Mouse (Mus musculus) cerebral cortex, adult 2 months (tissue): ENCODE data around the gene Mpc1.

Experiments used
- WGBS: fragments of 180-500 bp; shearing (Covaris S2); methylation state at CpG from one replicate; pipeline ENCODE4 v1.1.7; 2018; 5-methylcytosine and 5-hydroxymethylcytosine counted together

Mpc1 gene

DNA sequence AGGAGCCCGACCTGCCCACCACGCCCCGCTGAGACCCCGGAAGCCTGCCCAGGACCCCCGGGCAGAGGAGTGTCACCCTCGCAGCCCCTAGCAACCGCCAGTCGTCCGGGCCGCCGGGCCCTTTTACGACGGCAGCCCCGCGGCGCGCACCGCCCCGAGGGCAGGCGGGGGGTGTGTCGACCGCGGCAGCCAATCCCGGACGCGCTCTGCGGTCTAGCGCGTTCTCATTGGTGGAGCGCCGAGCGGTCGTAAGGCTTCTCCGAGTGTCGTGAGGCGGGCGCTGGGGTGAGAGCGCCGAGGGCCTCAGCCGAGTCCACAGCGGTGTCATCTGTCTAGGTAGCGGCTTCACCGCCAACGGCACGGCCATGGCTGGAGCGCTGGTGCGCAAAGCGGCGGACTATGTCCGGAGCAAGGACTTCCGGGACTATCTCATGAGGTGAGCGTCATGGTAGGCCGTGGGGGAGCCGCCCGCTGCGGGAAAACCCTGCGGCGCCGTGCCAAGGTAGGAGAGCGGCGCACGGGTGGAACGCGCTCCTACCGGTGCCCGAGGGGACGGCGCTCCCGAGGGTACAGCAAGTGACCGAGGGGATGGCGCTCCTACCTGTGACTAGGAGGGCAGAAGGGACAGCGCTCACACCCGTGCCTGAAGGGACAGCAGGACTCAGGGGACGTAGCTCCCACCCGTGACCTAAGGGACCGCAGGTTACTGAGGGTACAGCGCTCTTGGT lies 986 bp downstream of the Mpc1 start:
- under 1% methylated on average over 77 of the region's 77 CpGs for WGBS

DNA sequence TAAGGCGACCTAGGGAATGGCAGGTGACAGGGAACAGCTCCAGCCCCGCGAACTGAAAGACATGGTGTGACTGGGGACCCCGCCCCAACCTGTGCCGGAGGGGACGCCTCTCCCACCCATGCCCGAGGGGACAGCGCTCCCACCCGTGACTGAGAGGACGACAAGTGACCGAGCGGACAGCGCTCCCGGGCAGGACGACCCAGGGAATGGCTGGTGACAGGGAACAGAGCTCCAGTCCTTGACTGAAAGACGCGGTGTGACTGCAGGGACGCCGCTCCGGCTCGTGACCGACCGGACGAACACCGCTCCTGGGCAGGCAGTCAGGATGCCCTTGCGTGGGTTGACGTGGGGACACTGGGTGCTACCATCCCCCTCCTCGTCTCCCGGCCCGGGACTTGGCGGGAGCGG lies 1.6 kb downstream of the Mpc1 start:
- WGBS, result under 1% methylated on average over 32 of the region's 32 CpGs

DNA sequence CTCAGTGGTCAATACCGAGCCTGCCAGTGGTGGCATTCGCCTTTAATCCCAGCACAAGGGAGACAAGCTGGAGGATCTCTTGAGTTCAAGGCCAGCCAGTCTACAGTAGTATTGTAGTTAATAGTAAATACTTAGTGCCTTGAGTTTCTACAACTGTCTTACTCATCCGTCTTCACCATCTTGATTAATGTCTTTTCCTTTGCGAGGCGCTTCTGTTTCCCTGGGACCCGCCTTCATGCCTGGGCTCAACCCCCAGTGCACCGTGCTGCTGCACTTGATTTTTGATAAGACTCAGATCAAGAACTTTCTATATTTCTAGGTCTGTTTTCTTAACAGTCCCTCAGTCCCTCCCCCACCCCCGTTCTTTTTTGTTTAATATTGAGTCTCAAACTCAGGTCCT lies 2.4 kb downstream of the Mpc1 start:
- WGBS, result 30% methylated on average over 8 of the region's 8 CpGs

DNA sequence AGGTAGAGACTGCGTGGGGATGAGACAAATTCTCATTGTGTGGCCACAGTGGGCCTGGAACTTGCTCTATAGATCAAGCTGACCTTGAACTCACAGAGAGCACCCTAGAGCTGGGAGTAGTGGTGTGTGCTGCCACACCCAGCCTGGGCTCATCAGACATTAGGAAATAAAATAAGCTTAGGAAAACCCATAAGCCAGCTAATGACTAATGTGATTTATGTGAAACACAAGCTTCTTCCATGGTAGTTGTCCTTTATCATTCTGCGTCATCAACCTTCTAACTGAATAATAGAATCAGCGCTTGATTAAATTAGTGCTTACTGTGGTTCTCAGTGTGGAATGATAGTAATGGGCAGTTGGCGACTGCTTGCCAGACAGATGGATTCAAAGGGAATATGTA lies 4.3 kb downstream of the Mpc1 start:
- WGBS, result 65% methylated on average over 4 of the region's 4 CpGs

DNA sequence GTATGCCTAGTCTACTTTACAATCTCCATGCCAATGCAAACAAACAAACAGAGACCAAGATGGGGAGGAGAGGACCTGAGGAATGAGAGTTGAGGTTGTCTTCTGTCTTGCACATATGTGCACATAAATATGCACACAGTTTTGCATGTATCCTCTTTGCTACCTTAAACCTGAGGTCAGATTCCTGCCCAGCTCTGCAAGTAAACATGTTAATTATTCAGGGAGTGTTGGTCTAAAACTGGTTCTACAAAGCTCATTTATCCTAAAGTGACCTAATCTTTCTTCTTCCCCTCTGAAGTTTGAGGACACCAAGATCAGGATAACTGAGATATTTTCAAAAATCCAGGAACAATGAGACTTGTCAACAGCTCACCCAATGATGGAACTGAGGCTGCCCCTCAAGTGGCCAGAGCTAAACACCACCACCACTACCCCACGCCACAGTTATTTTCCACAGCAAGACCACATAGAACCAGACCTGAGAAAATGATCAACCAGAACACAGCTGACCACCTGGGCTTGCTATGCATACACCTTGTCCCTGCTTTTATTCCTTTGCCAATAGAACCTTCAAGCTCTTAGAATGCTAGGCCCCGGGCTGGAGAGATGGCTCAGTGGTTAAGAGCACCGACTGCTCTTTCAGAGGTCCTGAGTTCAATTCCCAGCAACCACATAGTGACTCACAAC lies 7.4 kb downstream of the Mpc1 start:
- WGBS, result 96% methylated on average over 3 of the region's 3 CpGs

DNA sequence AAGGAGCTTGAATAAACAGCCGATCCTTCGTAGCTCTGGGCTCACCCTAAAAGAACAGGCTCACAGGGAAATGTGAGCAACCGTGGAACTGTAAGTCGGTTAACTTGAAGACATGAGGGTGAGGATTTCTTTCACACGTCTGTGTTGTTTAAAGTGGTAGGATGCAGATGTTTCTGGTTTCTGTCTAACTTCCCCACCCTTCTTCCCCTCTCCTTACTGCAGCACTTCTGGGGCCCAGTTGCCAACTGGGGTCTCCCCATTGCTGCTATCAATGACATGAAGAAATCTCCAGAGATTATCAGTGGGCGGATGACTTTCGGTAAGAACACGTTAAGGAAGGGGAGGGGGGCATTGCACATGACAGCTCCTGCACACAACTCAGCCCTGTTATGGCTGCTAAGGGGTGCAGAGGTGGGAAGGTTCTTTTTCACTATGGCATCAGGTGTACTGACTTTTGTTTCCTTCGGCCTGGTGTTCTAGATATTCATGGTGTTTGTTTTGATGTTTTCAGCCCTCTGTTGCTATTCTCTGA lies 13.7 kb downstream of the Mpc1 start:
- WGBS, result 67% methylated on average over 9 of the region's 9 CpGs

DNA sequence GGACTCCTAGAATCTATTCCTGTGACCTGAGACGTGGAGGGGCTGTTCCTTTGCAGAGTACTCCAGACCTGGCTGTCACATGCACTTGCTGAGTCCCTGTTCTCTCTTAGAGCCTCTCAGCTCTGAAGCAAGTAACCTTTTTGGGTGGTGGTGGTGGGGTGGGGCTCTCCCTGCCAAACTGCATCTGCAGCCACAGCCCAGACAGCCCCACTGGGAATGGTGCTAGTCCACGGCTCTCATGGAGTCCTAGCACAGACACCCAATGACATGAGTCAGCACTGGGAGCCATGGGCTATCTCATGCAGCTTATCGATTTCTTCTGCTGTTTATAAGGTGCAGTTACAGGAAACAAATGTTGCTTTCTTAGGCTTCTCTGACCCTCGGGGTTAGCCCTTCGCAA lies 15.0 kb downstream of the Mpc1 start:
- 81% methylated on average over 5 of the region's 5 CpGs for WGBS

DNA sequence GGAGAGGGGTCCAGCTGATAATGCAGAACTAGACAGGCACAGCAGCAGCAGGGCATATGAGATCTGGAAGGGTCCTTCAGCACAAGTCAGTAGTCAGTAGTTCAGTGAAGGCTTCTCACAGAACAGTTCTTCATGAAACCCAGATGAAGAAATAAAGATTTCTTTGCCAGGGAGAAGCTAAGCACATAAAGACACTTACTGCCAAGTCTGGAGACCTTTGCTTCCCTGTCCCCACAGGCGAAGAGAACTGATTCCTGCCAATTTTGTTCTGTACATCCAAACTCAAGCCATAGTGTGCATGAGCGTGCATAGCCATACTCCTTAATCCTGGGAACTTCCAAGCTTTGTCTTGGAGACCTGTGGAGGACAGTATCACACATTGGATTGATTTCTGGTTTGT lies 15.6 kb downstream of the Mpc1 start:
- 90% methylated on average over 2 of the region's 2 CpGs for WGBS

DNA sequence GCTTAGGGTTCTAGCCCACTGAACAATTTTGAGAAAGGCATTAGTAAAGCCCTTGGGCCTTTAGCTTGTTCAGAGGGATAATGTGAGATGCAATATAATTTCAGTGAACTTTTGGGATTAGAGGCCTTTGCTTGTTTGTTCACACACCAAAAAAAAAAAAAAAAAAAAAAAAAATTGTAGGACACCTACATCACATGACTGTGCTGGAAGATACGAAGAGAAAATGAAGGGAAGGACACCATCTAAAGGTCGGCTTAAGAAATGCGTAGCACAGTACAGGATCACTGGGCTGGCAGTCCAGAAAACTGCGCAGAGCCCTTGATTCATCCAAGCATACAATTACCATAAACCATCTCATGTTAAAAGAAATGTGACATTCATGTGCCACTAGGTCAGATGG lies 18.8 kb downstream of the Mpc1 start:
- 73% methylated on average over 4 of the region's 4 CpGs for WGBS

DNA sequence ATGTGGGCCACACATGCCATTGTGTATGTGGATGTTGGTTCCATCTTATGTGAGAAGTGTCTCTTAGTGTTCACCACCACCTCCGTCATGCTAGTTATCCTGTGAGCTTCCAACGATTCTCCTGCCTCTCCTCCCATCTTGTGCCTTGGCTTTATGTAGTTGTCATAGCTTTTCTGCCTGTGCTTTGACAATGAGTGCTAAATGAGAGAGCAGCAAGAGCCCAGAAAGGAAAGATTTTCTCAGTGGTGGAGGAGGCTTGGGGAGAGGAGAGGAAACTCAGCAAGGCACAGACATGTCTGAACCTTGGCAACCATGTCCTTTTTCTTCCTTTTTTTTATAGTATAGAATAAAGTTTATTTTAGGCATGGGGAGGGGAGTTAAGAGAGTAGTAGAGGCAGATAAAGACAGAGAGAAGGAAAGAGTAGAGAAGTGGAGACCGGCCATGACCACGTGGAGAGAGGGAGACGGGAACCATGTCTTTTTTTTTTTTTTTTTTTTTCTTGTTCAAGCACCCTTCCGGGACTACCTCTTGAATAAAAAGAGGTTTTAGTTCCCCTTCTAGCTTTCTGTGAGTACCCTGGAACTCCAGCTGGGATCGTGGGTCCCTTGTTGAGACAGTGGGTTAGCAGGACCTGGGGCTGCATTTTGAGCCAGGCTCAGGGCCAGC lies 20.2 kb downstream of the Mpc1 start:
- 51% methylated on average over 7 of the region's 7 CpGs for WGBS

DNA sequence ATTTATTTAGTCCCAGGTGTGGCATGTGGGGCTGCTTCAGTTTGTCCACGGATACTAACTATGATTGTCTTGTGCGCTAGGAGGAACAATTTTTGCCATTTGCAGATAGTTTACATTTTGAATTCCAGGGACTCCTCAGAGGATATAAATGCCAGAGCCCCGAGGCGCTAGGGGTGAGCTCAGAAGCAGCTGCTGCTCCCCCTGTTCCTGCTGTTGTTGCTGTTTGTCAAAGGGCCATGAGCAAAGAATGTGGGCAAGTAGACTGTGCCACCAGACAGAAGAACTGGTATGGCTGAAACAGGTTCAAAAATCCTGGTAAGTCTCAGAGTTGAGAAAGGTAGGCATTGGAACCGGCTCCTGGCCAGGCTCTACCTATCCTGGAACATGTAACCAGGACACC lies 21.0 kb downstream of the Mpc1 start:
- WGBS, result 80% methylated on average over 5 of the region's 5 CpGs

DNA sequence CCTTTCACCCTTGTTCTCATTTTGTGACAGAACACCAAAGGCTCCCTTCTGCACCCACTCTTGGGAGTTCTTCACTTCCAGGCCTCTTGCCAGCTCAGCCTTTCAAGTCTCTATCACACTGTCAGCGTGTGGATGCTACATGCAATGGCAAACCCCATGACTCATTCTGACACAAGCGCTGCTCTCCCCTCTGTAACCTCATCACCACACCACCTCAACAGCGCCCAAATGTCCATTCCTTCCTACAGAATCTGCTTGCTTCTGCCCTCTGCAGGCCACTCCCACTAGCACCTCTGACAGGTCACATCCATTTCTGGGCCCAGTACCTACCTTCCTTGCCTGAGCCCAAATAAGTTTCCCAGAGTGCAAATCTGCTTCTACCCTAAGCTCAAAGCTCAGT lies 23.1 kb downstream of the Mpc1 start:
- 47% methylated on average over 3 of the region's 3 CpGs for WGBS

DNA sequence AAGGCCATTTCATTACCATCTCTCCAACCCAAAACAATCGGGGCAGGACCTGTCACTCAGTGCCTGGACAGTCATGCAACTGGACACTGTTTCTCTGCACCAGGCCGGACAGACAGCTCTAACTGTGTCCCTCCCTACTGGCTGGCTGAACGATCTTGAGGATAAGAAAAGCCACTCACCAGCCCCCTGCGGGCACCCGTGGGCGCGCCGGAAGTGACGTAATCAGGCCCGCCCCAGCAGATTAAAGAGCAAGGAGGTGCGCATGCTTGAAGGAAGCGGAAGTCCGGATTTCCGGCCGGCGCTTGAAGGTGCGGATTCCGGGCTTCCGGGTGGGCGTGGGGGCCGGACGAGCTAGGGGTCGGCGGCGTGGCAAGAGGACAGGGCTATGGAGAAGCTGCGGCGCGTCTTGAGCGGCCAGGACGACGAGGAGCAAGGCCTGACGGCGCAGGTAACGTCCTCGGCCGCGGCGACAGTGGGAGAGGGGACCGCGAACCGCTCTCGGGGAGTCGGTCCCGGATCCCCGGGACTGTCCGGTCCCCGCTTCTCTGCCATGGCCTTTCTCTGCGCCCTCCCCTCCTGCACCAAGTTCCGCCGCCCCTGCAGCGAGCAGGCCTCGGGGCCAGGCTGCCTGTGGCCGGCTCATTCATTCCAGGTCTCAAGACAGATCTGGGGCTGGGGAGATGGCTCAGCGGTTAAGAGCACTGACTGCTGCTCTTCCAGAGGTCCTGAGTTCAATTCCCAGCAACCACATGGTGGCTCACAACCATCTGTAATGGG lies 28.3 kb downstream of the Mpc1 start, which contains the start of gene Sft2d1:
Gene Sft2d1 (plus strand): TSS at position 265 of the 777 bp plus-strand sequence.
- under 1% methylated on average over 49 of the region's 54 CpGs for WGBS

DNA sequence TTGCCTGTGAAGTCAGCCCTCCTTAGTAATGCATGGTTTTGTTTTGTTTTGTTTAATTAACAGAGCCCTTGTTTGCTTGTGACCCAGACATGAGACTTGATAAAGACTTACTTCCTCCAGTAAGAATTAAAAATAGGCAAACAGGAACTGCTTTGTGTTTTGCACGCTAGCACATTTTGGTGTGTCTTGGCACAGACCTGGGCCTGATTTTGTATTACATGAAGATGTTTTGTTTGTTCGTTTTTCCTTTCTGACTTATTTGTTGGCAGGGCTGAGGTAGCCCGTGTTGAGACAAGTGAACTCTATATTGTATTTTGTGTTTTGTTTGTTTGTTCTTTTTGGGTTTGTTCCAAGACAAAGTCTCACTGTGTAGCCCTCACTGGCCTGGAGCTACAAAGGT lies 29.0 kb downstream of the Mpc1 start:
- WGBS, result 27% methylated on average over 3 of the region's 3 CpGs

DNA sequence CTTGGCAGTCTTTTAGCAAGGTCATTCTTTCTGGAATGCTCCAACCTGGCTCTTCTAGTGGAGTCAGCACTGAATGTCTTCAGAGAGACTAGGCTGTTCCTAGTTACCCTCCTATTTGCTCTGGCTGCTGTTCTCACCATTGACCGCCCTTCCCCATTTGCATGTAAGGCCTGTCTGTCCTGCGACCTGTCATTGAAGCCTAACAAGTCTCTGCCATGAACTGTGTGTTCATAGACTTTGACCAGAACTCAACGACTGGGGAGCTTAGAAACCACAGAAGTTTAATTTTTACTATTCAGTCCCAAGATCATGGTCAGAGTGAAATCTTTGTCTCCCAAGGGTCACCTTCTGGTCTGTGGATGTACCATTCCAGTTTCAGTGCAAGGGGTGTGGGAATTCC lies 31.3 kb downstream of the Mpc1 start:
- WGBS, result 83% methylated on average over 3 of the region's 3 CpGs

DNA sequence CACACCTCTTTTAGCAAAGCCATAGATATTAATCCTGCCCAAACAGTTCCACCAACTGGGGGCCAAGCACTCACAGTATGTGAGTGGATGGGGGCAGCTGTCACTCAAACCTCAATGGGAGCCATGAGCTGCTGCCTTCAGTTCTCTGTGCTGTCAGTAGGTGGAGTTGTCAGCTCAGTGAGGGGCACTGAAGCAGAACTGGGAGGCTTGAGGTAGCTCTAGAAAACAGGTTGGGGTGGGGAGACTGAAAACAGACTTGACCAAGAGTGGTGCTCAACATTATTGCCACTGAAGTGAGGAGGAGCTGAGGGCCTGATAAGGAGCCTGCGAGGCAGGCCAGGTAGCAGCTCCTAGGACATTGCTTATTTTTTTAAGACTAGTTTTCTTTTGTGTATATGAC lies 33.5 kb downstream of the Mpc1 start:
- 95% methylated on average over 1 of the region's 1 CpGs for WGBS

DNA sequence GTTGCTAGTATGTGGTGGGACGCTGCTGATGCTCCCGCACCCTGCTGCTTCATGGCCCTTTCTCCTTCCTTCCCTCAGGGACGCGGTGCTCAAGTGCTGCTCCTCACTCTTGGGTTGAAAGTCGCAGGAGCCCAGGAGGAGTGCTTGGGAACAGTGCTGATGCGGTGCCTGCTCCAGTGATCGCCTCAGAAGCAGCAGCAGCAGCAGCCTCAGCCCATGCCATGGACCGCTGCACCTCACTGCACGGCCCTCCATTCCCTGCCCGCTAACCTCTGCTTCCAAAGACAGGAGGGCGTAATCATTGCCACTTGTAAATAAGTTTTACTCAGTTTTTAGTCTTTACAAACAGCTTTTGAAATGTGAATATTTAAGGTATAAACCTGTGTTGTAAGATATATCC lies 44.2 kb downstream of the Mpc1 start:
- 92% methylated on average over 10 of the region's 11 CpGs for WGBS

DNA sequence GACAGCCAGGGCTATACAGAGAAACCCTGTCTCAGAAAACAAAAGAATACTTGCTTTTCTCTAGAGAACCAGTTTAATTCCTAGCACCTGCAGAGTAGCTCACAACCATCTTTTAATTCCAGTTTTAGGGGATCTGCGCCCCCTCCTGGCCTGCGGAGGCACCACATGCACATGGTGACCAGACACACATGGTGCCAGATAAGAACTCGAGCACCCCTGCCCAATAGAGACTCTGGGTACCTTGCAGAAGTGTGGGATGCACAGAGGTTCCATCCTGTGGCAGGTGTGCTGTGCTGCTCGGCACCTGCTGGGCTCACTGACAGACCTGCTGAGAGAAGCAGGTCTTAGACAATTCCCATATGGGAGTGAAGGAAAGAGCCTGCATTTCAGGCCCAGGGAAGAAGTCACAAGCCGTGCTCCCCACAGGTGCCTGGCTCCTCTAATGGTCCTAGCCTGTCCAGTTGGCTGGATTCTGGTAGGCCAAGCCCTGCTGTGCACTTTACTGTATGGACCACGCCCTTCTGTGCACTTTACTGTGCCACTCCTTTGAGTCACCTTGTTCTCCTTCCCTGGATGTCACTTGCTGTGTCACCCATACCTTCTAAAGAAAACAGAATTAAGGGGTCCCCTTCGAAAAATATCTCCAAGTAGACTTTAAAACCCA lies 45.9 kb downstream of the Mpc1 start:
- 80% methylated on average over 7 of the region's 7 CpGs for WGBS

DNA sequence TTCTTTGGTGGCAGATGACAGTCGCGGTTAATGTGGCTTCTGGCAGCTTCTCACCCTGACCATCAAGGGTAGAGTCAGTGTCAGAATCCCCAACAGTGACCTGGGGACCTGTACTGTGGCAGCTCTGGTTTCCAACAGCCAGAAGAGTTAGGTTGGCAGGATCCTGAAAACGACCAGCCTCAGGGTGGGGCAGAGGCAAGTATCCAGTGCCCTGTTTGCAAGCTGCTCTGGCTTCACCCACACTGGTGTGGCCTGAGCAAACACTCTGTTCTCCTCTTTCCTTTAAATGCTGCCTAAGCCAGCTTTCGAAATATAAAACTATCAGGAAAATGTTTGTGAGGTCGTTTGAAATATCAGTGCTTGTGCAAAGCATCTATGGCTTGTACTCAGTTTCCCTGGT lies 47.9 kb downstream of the Mpc1 start:
- 79% methylated on average over 5 of the region's 5 CpGs for WGBS

DNA sequence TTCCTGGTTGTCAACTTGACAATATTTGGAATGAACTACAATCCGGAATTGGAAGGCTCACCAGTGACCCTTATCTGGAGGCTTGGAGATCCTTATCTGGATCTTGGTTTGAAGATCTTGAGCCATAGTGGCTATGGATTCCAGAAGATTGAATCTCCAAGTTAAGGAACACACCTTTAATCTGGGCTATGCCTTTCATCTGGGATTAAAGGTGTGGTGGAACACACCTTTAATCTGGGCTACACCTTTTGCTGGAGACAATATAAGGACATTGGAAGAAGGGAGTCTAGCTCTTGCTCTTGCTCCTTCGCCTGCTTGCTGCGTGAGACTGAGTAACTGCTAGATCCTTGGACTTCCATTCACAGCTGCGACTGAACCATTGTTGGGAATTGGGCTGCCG lies 54.5 kb downstream of the Mpc1 start, which contains the start of gene Prr18:
Gene Prr18 (plus strand): TSS at position 301 of the 400 bp plus-strand sequence.
- 94% methylated on average over 1 of the region's 5 CpGs for WGBS

DNA sequence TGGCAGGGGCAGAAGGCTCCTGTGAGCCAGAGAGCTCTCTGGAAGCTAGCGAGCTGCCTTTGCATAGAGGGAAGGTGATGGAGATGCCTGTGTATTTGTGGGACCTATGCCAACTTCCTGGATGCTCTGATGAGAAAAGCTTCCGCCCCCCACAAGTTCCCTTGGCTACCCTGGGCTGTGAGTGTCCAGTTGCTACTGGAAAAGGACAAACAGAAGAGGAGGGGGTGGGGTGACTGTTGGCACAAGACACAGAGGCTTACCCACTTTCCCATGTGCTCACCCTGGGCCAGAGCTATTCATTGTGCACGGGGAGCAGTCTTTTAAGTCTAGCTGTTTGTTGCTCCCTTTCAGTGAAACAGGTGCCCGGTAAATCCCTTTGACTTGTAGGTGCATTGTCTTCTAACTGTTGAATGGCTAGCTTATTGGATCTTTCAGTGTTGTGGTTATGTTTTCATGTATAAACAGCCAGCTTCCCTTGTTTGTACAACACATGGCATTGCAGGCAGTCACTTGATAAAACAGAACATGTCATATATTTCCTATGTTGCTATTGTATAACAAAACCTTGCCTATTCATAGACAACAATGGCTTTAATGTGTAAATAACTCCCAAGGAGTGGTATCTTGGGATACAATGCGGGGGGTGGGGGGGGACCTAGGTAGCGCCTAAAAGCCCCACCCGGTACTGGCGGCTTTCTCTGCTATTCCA lies 57.1 kb downstream of the Mpc1 start:
- WGBS, result 12% methylated on average over 8 of the region's 8 CpGs
